Mouse (Mus musculus) MEL (cell line): ENCODE data around the gene Crhr2. TPM values are rescaled to one million over a fixed set of nuclear protein-coding genes. Genes with fewer than 3 reads are reported as not detected.

Experiments
- DNase-seq: peaks from one replicate; pipeline ENCODE4 v3.0.0; 2011; ENCODE audit warnings: low read depth, low spot score
- H3K27ac ChIP-seq: 2 replicates; pipeline ENCODE4 v1.5.1; 2012; ENCODE audit warnings: low read depth, mild to moderate bottlenecking, control low read depth, low read length, moderate library complexity; ENCODE audit not compliant: control insufficient read depth
- H3K27me3 ChIP-seq, 2 experiments: fragments of 150-350 bp in 1 of 2; sonication (generic) in 1 of 2; 2 replicates each; pipeline ENCODE4 v1.6.1; 2012; ENCODE audit warnings: low read length in 2 of 2, mild to moderate bottlenecking in 2 of 2, improper control_type of control experiment in 1 of 2, moderate library complexity in 1 of 2; ENCODE audit not compliant: insufficient read depth in 2 of 2, control insufficient read depth in 1 of 2
- H3K36me3 ChIP-seq, 2 experiments: 2 replicates each; pipeline ENCODE4 v1.6.1; 2012 to 2014; ENCODE audit warnings: low read length in 2 of 2, improper control_type of control experiment in 1 of 2, inconsistent platforms in 1 of 2, mild to moderate bottlenecking in 1 of 2; ENCODE audit not compliant: insufficient read depth in 2 of 2, control insufficient read depth in 1 of 2
- H3K4me1 ChIP-seq, 2 experiments: fragments of 150-350 bp in 1 of 2; sonication (generic) in 1 of 2; 2 replicates each; pipeline ENCODE4 v1.6.1; 2012; ENCODE audit warnings: low read length in 2 of 2, improper control_type of control experiment in 1 of 2, mild to moderate bottlenecking in 1 of 2; ENCODE audit not compliant: insufficient read depth in 2 of 2, control insufficient read depth in 1 of 2
- H3K4me3 ChIP-seq, 2 experiments: fragments of 150-350 bp in 1 of 2; sonication (generic) in 1 of 2; 2 replicates each; pipeline ENCODE4 v1.5.1; 2012; ENCODE audit warnings: low read depth in 2 of 2, low read length in 2 of 2, mild to moderate bottlenecking in 2 of 2, moderate library complexity in 2 of 2, control low read depth in 1 of 2, improper control_type of control experiment in 1 of 2; ENCODE audit not compliant: control insufficient read depth in 1 of 2, insufficient read depth in 1 of 2
- H3K79me2 ChIP-seq: 2 replicates; pipeline ENCODE4 v1.6.1; 2012; ENCODE audit warnings: mild to moderate bottlenecking, low read length, moderate library complexity; ENCODE audit not compliant: control insufficient read depth, poor library complexity, insufficient read depth
- H3K9ac ChIP-seq: 2 replicates; pipeline ENCODE4 v1.6.1; 2012; ENCODE audit warnings: low read depth, mild to moderate bottlenecking, control low read depth, low read length, moderate library complexity; ENCODE audit not compliant: control insufficient read depth, poor library complexity, severe bottlenecking
- H3K9me3 ChIP-seq: fragments of 150-350 bp; sonication (generic); replicated peaks from 2 replicates; pipeline ENCODE4 v1.6.1; 2012; ENCODE audit warnings: mild to moderate bottlenecking, low read length, improper control_type of control experiment, moderate library complexity; ENCODE audit not compliant: insufficient read depth
- CHD1 ChIP-seq: IDR thresholded peaks from 2 replicates; pipeline ENCODE4 v1.6.1; 2012; ENCODE audit warnings: low read depth, mild to moderate bottlenecking, inconsistent platforms, low read length, improper control_type of control experiment
- CTCF ChIP-seq, 3 experiments: IDR thresholded peaks in 2 of 3; conservative IDR thresholded peaks in 1 of 3; 2 replicates each; pipeline ENCODE4 v1.5.1; 2011 to 2012; ENCODE audit warnings: low read length in 3 of 3, low read depth in 2 of 3, mild to moderate bottlenecking in 2 of 3, improper control_type of control experiment in 1 of 3, inconsistent platforms in 1 of 3, mixed read lengths in 1 of 3, moderate library complexity in 1 of 3; ENCODE audit not compliant: control insufficient read depth in 1 of 3, insufficient read depth in 1 of 3, poor library complexity in 1 of 3, severe bottlenecking in 1 of 3
- GATA1 ChIP-seq: IDR thresholded peaks from 2 replicates; pipeline ENCODE4 v1.6.1; 2011; ENCODE audit warnings: low read depth, low read length, improper control_type of control experiment
- HCFC1 ChIP-seq: IDR thresholded peaks from 2 replicates; pipeline ENCODE4 v1.6.1; 2012; ENCODE audit warnings: low read depth, mild to moderate bottlenecking, inconsistent platforms, low read length, improper control_type of control experiment, moderate library complexity
- KAT2A ChIP-seq: conservative IDR thresholded peaks from 2 replicates; pipeline ENCODE4 v1.6.1; 2012; ENCODE audit warnings: low read depth, low read length, improper control_type of control experiment, inconsistent platforms
- MAFK ChIP-seq: IDR thresholded peaks from 2 replicates; pipeline ENCODE4 v1.6.1; 2011; ENCODE audit warnings: low read depth, mild to moderate bottlenecking, low read length, improper control_type of control experiment, borderline replicate concordance
- MAX ChIP-seq: IDR thresholded peaks from 2 replicates; pipeline ENCODE4 v1.6.1; 2011; ENCODE audit warnings: low read length, improper control_type of control experiment
- MAZ ChIP-seq: IDR thresholded peaks from 2 replicates; pipeline ENCODE4 v1.6.1; 2012; ENCODE audit warnings: low read depth, mild to moderate bottlenecking, inconsistent platforms, low read length, improper control_type of control experiment
- MYC ChIP-seq: IDR thresholded peaks from 2 replicates; pipeline ENCODE4 v1.6.1; 2011; ENCODE audit warnings: low read depth, mild to moderate bottlenecking, low read length, improper control_type of control experiment, moderate library complexity
- NRF1 ChIP-seq: IDR thresholded peaks from 2 replicates; pipeline ENCODE4 v1.6.1; 2014; ENCODE audit warnings: low read depth, mild to moderate bottlenecking, inconsistent platforms, low read length, improper control_type of control experiment, moderate library complexity; ENCODE audit not compliant: poor library complexity, insufficient read depth, severe bottlenecking
- POLR2A ChIP-seq, 2 experiments: IDR thresholded peaks; 2 replicates each; pipeline ENCODE4 v1.6.1; 2011 to 2012; ENCODE audit warnings: low read length in 2 of 2, mild to moderate bottlenecking in 2 of 2, control low read depth in 1 of 2, improper control_type of control experiment in 1 of 2, low read depth in 1 of 2, moderate library complexity in 1 of 2; ENCODE audit not compliant: control insufficient read depth in 1 of 2, insufficient read depth in 1 of 2, poor library complexity in 1 of 2
- POLR2AphosphoS2 ChIP-seq: IDR thresholded peaks from 2 replicates; pipeline ENCODE4 v1.6.1; 2011; ENCODE audit warnings: low read length, improper control_type of control experiment
- RAD21 ChIP-seq: IDR thresholded peaks from 2 replicates; pipeline ENCODE4 v1.6.1; 2011; ENCODE audit warnings: mild to moderate bottlenecking, low read depth, low read length, improper control_type of control experiment
- SIN3A ChIP-seq: IDR thresholded peaks from 2 replicates; pipeline ENCODE4 v1.6.1; 2012; ENCODE audit warnings: low read length, improper control_type of control experiment, inconsistent platforms
- TCF12 ChIP-seq: IDR thresholded peaks from 2 replicates; pipeline ENCODE4 v1.6.1; 2014; ENCODE audit warnings: low read depth, mild to moderate bottlenecking, inconsistent platforms, low read length, improper control_type of control experiment, moderate library complexity
- UBTF ChIP-seq: IDR thresholded peaks from 2 replicates; pipeline ENCODE4 v1.6.1; 2012; ENCODE audit warnings: low read depth, mild to moderate bottlenecking, inconsistent platforms, low read length, improper control_type of control experiment, moderate library complexity, borderline replicate concordance; ENCODE audit not compliant: insufficient read depth
- USF1 ChIP-seq: IDR thresholded peaks from 2 replicates; pipeline ENCODE4 v1.6.1; 2014; ENCODE audit warnings: low read depth, mild to moderate bottlenecking, inconsistent platforms, low read length, improper control_type of control experiment, moderate library complexity
- USF2 ChIP-seq, 2 experiments: IDR thresholded peaks; 2 replicates each; pipeline ENCODE4 v1.6.1; 2011 to 2012; ENCODE audit warnings: improper control_type of control experiment in 2 of 2, low read length in 2 of 2, borderline replicate concordance in 1 of 2, inconsistent platforms in 1 of 2, low read depth in 1 of 2, mild to moderate bottlenecking in 1 of 2; ENCODE audit not compliant: insufficient read depth in 1 of 2
- ZC3H11A ChIP-seq: IDR thresholded peaks from 2 replicates; pipeline ENCODE4 v1.6.1; 2012; ENCODE audit warnings: low read depth, mild to moderate bottlenecking, inconsistent platforms, low read length, improper control_type of control experiment
- ZKSCAN1 ChIP-seq: IDR thresholded peaks from 2 replicates; pipeline ENCODE4 v1.6.1; 2012; ENCODE audit warnings: low read depth, mild to moderate bottlenecking, inconsistent platforms, low read length, improper control_type of control experiment, moderate library complexity
- ZNF384 ChIP-seq: IDR thresholded peaks from 2 replicates; pipeline ENCODE4 v1.6.1; 2012; ENCODE audit warnings: low read depth, mild to moderate bottlenecking, inconsistent platforms, low read length, improper control_type of control experiment
- polyA plus RNA-seq, 2 experiments: library from polyadenylated mRNA; stranded (reverse) in 1 of 2; unstranded in 1 of 2; fragments of >175 nt in 1 of 2; fragments of >200 nt in 1 of 2; gene quantifications; 2 replicates each; pipeline versions ENCODE4 v1.2.1 to v1.2.4; 2012; ENCODE audit warnings: low replicate concordance in 2 of 2, low read depth in 1 of 2; ENCODE audit not compliant: insufficient read length in 2 of 2, insufficient read depth in 1 of 2, missing spikeins in 1 of 2
- total RNA-seq: library from RNA; depleted of rRNA; stranded (reverse); fragments of 300-350 nt; gene quantifications from 2 replicates; pipeline ENCODE4 v1.2.3, GENCODE M21; 2012

Gene Crhr2
- total and polyA plus RNA-seq, 3 experiments: not detected

- Histone ChIP-seq H3K27me3 (no peaks in the 10 kb centered on the region), H3K4me1 (no peaks in the 10 kb centered on the region), H3K36me3 (peaks cover 0 to 56% of the 10 kb centered on the region in 2 experiments; a peak in 2 of 4 replicates), H3K79me2 (no peaks in the 10 kb centered on the region; the same call in 1 of the 2 replicates)
- DNase-seq: no peak
- TF ChIP-seq UBTF (no peak), ZNF384 (no peak), POLR2AphosphoS2 (no peak), KAT2A (no peak), ZC3H11A (no peak), CTCF (IDR thresholded peaks at IDR 0.05 in 2 of 3, conservative IDR thresholded peaks at IDR 0.05 in 1 of 3; ENCODE audit: control insufficient read depth in 1 of 3, insufficient read depth in 1 of 3, low read depth in 2 of 3, low read length in 3 of 3, poor library complexity in 1 of 3, severe bottlenecking in 1 of 3) (no peak), POLR2A (IDR thresholded peaks at IDR 0.05; ENCODE audit: control insufficient read depth in 1 of 2, insufficient read depth in 1 of 2, low read depth in 1 of 2, low read length in 2 of 2, poor library complexity in 1 of 2) (no peak), SIN3A (no peak), ZKSCAN1 (no peak), USF2 (IDR thresholded peaks at IDR 0.05; ENCODE audit: borderline replicate concordance in 1 of 2, insufficient read depth in 1 of 2, low read depth in 1 of 2, low read length in 2 of 2) (no peak), MAZ (no peak), TCF12 (no peak), NRF1 (no peak), GATA1 (no peak), CHD1 (no peak), USF1 (no peak), MAX (no peak), MAFK (no peak)
- TF ChIP-seq, all 39 proteins: peak for 0
- no peak overlapping the region for H3K4me3 ChIP-seq
- no peaks in the 10 kb centered on the region for H3K9me3 ChIP-seq
- no peak overlapping the region for H3K9ac ChIP-seq
- H3K27ac ChIP-seq: no peak overlapping the region
These were observed 66.9 kb downstream of the Crhr2 start for GRCm38 (mm10) chr6:55065903-55066302.

- DNase-seq: no peak
- H3K79me2 ChIP-seq: no peaks in the 10 kb centered on the region; the same call in 1 of the 2 replicates
- peaks cover 0 to 56% of the 10 kb centered on the region in 2 experiments; a peak in 2 of 4 replicates for H3K36me3 ChIP-seq
- no peaks in the 10 kb centered on the region for H3K4me1 ChIP-seq
- H3K27me3 ChIP-seq: no peaks in the 10 kb centered on the region
- TF ChIP-seq ZC3H11A: no peak
- TF ChIP-seq RAD21: no peak
- no peak for TF ChIP-seq MYC
- TF ChIP-seq SIN3A: no peak
- no peak for TF ChIP-seq HCFC1
- TF ChIP-seq USF2 (IDR thresholded peaks at IDR 0.05; ENCODE audit: borderline replicate concordance in 1 of 2, insufficient read depth in 1 of 2, low read depth in 1 of 2, low read length in 2 of 2): no peak
- no peak for TF ChIP-seq NRF1
- H3K9me3 ChIP-seq: no peaks in the 10 kb centered on the region
- no peak overlapping the region for H3K27ac ChIP-seq
- no peak overlapping the region for H3K4me3 ChIP-seq
- H3K9ac ChIP-seq: no peak overlapping the region
These were observed 68.4 kb downstream of the Crhr2 start for GRCm38 (mm10) chr6:55064477-55064827.
